Mouse (Mus musculus): ENCODE data around the gene 9130213A22Rik.

9130213A22Rik gene

GRCm38 (mm10) chr11:69077316-69077715 lies 45.1 kb downstream of the 9130213A22Rik start:
- in situ Hi-C loops (cut with MboI, MseI) = no loop called here

- in situ Hi-C loops (cut with MboI, MseI) = no loop called here
Measured at GRCm38 (mm10) chr11:69076572-69076971, 45.8 kb downstream of the 9130213A22Rik start.

GRCm38 (mm10) chr11:69075764-69076479 lies 46.5 kb downstream of the 9130213A22Rik start:
- in situ Hi-C loops (cut with MboI, MseI) = no loop called here

GRCm38 (mm10) chr11:69074776-69075069 lies 47.7 kb downstream of the 9130213A22Rik start:
- in situ Hi-C loops (cut with MboI, MseI) = no loop called here

GRCm38 (mm10) chr11:69073951-69074775 lies 48.2 kb downstream of the 9130213A22Rik start:
- in situ Hi-C loops (cut with MboI, MseI) = no loop called here

- in situ Hi-C loops (cut with MboI, MseI) = no loop called here
Measured at GRCm38 (mm10) chr11:69073065-69073888, 49.1 kb downstream of the 9130213A22Rik start.

GRCm38 (mm10) chr11:69072666-69073064 lies 49.7 kb downstream of the 9130213A22Rik start:
- in situ Hi-C loops (cut with MboI, MseI) = no loop called here

GRCm38 (mm10) chr11:69072234-69072633 lies 50.2 kb downstream of the 9130213A22Rik start:
- in situ Hi-C loops (cut with MboI, MseI) = no loop called here

GRCm38 (mm10) chr11:69071262-69071661 lies 51.1 kb downstream of the 9130213A22Rik start:
- in situ Hi-C loops (cut with MboI, MseI) = no loop called here

GRCm38 (mm10) chr11:69070590-69071222 lies 51.7 kb downstream of the 9130213A22Rik start, which contains the start of gene Tmem107:
Gene Tmem107, plus strand, starts transcription at chr11:69070806.
- in situ Hi-C loops (cut with MboI, MseI) = no loop called here

GRCm38 (mm10) chr11:69070093-69070492 lies 52.3 kb downstream of the 9130213A22Rik start:
- in situ Hi-C loops (cut with MboI, MseI) = no loop called here

Data from regulatory T cell (primary cell).